Mouse (Mus musculus): ENCODE results near the gene Msl1.
A peak's percentile ranks its signal among the peaks of the same experiment; 100 is the strongest.

The Msl1 gene

GRCm38 (mm10) chr11:98795015-98795713 lies at the start of gene Msl1:
TSS of gene Msl1 (plus strand) at chr11:98795516.
- no peak for DNase-seq (ENCODE audit: extremely low spot score, low read depth, low spot score)

DNA sequence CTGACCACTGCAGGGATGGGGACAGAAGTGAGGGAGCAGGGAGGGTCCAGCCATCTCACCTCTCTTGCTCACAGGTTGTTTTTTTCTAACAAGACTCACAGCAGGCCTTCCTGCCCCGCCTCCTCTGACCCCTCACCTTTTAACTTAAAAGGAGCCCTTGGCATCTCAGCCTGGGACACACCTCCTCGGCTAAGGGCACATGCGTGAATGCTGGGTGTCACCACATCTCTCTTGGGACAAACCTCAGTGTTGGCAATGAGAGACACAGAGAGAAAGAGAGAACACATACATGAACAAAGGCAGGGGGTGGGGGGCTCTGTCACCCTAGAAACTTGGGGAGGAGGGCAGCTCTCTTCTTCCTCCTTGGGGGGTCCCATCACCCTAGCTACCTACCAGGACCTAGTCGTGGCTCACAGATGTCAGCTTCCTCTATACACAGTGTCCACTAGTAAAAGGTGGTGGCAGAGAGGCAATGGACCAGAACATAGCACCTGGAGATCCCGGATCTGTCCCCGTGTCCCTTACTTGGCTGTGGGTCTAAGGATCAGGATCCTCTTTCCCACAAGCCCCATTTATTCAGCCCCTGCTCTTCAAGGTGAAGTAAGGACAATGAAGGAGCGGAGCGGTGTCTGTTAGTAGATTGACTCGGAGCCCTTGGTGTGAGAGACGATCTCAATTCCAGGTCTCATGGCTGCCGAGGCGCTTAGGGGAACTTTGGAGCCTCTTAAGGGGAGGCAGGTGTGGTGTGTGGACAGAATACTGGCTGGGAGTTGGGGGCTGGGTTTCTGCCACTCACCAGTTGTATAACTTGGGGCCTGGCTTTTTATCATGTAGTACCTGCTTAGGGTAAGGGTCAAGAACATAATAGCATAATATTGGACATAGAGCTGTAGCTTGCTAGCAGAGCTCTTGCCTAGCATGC lies 49.1 kb upstream of the Msl1 start:
- no peak for DNase-seq (ENCODE audit: extremely low spot score, low read depth, low spot score)

GRCm38 (mm10) chr11:98746855-98747693 lies 48.2 kb upstream of the Msl1 start:
- no peak for DNase-seq (ENCODE audit: extremely low spot score, low read depth, low spot score)

DNA sequence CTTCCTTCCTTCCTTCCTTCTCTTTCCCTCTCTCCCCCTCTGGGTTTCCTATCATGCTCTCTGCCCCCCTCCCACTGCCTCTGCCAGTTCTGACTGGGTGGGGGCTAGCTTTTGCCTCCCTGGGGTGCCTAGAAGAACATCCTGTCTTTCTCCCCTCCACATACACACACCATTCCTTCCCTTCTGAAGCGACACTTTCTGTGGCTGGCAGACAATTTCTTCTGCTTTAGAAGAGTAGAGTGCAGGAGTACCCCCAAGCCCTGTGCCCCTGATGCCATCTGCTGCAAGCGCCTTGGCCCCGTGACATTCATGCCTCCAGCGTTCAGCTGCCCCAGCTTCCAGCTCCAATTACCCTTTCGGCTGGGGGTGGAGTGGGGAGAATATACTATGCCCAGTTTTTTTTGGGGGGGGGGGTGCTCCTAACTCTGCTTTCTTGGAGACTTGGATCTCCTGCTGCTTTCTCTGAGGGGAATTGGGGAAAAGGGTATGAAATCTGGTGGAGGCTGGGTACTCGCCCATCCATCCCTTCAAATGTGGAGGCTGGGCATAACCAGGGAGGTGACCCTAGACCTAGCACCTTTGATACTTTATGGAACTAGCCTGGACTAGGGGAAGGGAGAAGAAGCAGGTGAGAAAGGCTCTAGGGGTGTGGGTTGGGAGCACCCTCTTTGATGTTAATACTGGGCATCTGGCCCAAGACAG lies 47.4 kb upstream of the Msl1 start:
- no peak for DNase-seq (ENCODE audit: extremely low spot score, low read depth, low spot score)

DNA sequence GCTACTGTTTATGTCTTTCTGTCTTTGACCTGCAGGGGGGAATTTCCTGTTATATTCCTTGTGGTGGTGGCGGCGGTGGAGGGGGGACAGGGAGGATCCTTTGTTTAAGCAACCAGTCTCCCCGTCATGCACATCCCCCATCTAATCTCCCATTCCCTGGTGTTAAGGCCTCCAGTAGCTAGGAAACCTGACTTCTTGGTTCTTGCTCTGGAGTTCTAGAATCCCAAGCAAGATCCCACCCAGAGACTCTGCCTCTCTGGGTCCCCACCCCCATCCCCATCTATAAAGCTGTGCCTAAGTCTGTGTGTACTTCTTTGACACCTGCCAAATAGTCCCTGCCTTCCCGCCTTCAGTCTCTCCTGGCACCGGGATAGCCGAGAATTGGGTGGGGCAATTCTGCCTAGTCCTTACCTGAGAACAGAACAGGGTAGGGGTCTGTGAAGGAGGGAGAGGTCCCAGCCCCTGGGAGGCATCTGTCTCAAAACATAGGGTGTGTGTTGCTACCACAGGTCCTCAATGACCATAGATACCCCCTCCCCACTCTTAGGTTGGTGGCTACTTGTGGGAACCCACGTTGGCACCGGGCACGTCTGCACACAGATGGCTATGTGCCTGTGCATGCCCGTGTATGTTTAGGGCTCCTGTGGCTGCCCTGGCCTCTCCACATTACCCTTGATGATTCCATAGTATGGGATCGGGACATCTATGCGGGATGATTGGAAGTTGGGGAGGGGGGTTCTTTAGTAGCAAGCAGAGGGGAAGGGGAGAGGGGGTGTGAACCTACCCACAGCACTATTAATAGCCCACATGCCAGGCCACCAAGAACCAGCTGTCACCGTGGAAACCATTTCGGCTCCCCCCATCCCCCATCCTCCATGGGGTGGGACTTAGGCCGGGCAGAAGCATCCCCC lies 46.6 kb upstream of the Msl1 start:
- DNase-seq (ENCODE audit: extremely low spot score, low read depth, low spot score) = no peak

GRCm38 (mm10) chr11:98749716-98750115 lies 45.6 kb upstream of the Msl1 start:
- no peak for DNase-seq (ENCODE audit: extremely low spot score, low read depth, low spot score)

GRCm38 (mm10) chr11:98750351-98751201 lies 44.7 kb upstream of the Msl1 start:
- DNase-seq (ENCODE audit: extremely low spot score, low read depth, low spot score) = no peak

- no peak for DNase-seq (ENCODE audit: extremely low spot score, low read depth, low spot score)
Observed at GRCm38 (mm10) chr11:98751221-98751782, 44.0 kb upstream of the Msl1 start.

DNA sequence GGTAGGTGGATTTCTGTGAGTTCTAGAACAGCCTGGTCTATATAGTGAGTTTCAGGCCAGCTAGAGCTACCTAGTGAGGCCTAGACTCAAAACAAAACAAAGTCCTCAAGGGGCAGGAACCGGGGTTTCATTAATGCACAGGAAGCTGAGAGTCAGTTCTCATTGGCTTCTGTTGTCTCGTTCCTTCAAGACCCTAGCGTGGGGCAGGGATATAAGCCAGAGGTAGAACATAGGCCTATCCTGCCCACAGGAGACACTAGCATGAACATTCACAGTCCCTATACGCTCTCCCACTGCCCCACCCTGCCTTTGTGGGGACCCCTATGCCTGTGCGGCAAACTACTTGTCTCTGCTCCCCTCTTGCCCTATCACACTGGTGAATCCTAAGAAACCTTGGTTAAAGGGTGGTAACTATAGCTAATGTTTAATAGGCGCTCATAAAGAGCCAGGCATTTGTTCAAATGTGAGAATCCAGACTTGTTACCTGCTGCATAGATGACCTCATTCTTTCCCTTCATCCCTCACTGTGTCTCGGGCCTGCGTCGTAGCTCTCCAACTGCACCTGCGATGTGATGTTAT lies 42.7 kb upstream of the Msl1 start:
- no peak for DNase-seq (ENCODE audit: extremely low spot score, low read depth, low spot score)

DNA sequence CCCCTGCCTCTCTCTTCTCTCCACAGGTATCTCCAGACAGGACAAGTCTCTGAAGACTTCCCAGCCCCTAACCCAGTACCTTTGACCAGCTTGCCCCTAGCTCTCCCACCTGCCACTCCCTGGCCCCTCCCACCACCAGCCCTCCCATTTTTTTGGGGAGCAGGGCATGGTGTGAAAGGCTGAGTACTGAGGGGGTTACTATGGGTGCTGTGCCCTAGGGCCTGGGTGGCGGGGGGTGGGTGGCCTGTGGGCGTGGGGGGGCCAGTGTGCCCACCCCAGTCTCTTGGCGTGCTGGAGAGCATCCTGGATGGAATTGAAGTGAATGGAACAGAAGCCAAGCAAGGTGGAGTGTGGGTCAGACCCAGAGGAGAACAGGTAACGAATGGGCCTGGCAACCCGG lies 42.1 kb upstream of the Msl1 start:
- no peak for DNase-seq (ENCODE audit: extremely low spot score, low read depth, low spot score)

DNA sequence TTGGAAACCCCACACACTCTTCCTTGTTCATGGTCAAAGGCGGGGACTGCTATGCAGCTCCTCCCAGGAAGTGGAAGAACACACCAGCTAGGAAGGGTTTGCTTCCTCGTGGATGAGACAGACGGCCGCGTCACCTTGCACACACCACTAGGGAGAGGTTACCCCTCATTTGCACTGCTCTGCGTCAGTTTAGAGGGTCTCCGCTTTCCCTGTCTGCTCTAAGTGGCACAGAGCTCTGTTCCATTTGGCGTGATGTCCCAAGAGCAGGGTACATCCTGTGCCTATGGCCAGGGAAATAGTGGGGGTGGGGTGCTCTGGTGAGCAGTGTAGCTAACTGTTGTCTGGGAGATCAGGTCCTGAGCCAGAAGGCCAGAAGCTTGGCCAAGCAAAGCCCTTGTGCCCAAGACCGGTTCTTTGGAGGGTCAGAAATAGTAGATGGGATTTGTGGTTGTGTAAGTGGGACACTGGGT lies 41.1 kb upstream of the Msl1 start:
- DNase-seq (ENCODE audit: extremely low spot score, low read depth, low spot score) = no peak

DNA sequence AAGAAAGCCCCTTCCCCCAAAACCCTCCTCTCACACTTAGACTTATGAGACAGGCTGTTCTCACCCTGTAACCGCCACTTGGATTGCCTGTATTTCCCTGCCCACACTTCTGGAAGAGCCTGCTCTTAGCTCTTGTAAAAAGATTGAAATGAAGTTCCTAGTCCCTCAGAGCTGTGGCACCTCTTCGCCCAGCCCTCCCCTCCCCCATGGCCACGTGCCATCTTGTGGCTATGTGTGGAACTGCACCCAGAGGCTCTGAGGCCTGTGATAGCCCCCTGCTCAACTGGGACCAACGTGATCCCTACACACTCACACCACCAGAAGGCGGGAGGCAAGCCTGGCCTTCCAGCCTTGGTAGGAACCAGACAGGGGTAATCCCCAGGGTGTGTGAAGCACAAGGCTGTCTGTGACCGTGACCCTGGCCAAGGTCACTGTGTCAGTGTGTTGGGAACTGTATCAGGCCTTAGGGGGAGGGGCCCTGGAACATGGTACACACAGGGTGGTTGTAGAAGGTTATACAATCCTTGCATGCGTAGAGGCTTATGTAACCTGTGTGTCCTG lies 40.6 kb upstream of the Msl1 start:
- peak; percentile 61 for DNase-seq (ENCODE audit: extremely low spot score, low read depth, low spot score)

GRCm38 (mm10) chr11:98755726-98756380 lies 39.5 kb upstream of the Msl1 start:
- no peak for DNase-seq (ENCODE audit: extremely low spot score, low read depth, low spot score)

- no peak for DNase-seq (ENCODE audit: extremely low spot score, low read depth, low spot score)
Observed at GRCm38 (mm10) chr11:98756711-98757110, 38.6 kb upstream of the Msl1 start.

DNA sequence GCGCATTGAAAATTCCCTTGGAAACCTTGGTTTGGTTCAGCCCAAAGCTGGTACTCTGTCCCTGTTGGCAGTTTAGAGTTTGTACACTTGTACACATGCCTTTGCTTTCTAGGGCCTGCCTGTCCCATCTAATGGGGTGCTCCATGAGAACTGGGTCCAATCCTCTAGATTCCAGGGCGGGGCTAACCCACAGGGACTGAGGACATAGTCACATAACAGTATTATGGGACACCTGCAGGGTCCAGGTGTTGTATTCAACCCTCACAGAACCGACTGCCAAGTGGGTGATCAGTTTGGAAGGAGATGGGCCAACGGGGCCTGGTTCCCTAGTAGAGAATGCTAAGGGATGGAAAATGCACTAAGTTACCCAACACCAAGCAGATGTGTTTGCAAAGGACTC lies 33.4 kb upstream of the Msl1 start:
- no peak for DNase-seq (ENCODE audit: extremely low spot score, low read depth, low spot score)

GRCm38 (mm10) chr11:98762756-98763501 lies 32.4 kb upstream of the Msl1 start:
- DNase-seq (ENCODE audit: extremely low spot score, low read depth, low spot score) = no peak

DNA sequence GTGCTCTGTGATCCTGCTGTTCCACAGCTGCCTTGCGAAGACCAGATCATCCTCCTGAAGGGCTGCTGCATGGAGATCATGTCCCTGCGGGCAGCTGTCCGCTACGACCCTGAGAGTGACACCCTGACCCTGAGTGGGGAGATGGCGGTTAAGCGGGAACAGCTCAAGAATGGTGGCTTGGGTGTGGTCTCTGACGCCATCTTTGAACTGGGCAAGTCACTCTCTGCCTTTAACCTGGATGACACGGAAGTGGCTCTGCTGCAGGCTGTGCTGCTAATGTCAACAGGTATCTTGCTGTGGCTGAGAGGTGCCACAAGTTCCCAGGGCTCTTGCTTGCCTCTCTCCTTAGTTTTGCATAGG lies 31.8 kb upstream of the Msl1 start:
- no peak for DNase-seq (ENCODE audit: extremely low spot score, low read depth, low spot score)
